Mouse (Mus musculus) heart, embryonic 11.5 days (tissue): ENCODE results near the gene Nxph4. TPM values are rescaled to one million over a fixed set of nuclear protein-coding genes. Genes with fewer than 3 reads are reported as not detected.

Source experiments
- ATAC-seq: fragments of 200-750 bp; cut with Nextera tagmentation; replicated peaks from 2 replicates; pipeline ENCODE4 v1.8.0; 2017; ENCODE audit warnings: moderate library complexity; ENCODE audit not compliant: insufficient number of reproducible peaks, low FRiP score, low TSS enrichment
- H3K27ac ChIP-seq: fragments of 300-500 bp; sonication (generic); 2 replicates; pipeline ENCODE4 v1.5.1; 2014; ENCODE audit warnings: mild to moderate bottlenecking, low read depth, low read length
- H3K27me3 ChIP-seq: fragments of 300-500 bp; sonication (generic); 2 replicates; pipeline ENCODE4 v1.6.1; 2014; ENCODE audit warnings: mild to moderate bottlenecking, low read length, mixed read lengths; ENCODE audit not compliant: control insufficient read depth, insufficient read depth
- H3K36me3 ChIP-seq: fragments of 300-500 bp; sonication (generic); 2 replicates; pipeline ENCODE4 v1.6.1; 2014; ENCODE audit warnings: mild to moderate bottlenecking, low read length, moderate library complexity, mixed read lengths; ENCODE audit not compliant: control insufficient read depth, insufficient read depth
- H3K4me1 ChIP-seq: fragments of 300-500 bp; sonication (generic); 2 replicates; pipeline ENCODE4 v1.6.1; 2014; ENCODE audit warnings: low read length; ENCODE audit not compliant: control insufficient read depth, insufficient read depth
- H3K4me2 ChIP-seq: fragments of 300-500 bp; sonication (generic); 2 replicates; pipeline ENCODE4 v1.6.1; 2014; ENCODE audit warnings: mild to moderate bottlenecking, moderate library complexity
- H3K4me3 ChIP-seq: fragments of 300-500 bp; sonication (generic); 2 replicates; pipeline ENCODE4 v1.5.1; 2014; ENCODE audit warnings: low read depth, low read length
- H3K9ac ChIP-seq: fragments of 300-500 bp; sonication (generic); 2 replicates; pipeline ENCODE4 v1.6.1; 2014; ENCODE audit warnings: mild to moderate bottlenecking, low read depth, low read length, moderate library complexity
- H3K9me3 ChIP-seq: fragments of 300-500 bp; sonication (generic); replicated peaks from 2 replicates; pipeline ENCODE4 v1.6.1; 2016; ENCODE audit warnings: low read length; ENCODE audit not compliant: control insufficient read depth
- WGBS: fragments of 180-500 bp; shearing (Covaris S2); extraction: QIAGEN DNeasy Blood & Tissue Kit; methylation state at CpG from one replicate; pipeline ENCODE4 v1.1.7; 2014; ENCODE audit not compliant: insufficient replicate concordance; 5-methylcytosine and 5-hydroxymethylcytosine counted together
- polyA plus RNA-seq: library from polyadenylated mRNA; unstranded; fragments of >200 nt; fragmentation: Nextera tagmentation; extraction: Ambion mirVana; gene quantifications from 2 replicates; pipeline ENCODE4 v1.2.1, GENCODE M21; 2014

Nxph4 gene
- polyA plus RNA-seq, 1 experiment from 2014 or later, result 0.33 TPM

DNA sequence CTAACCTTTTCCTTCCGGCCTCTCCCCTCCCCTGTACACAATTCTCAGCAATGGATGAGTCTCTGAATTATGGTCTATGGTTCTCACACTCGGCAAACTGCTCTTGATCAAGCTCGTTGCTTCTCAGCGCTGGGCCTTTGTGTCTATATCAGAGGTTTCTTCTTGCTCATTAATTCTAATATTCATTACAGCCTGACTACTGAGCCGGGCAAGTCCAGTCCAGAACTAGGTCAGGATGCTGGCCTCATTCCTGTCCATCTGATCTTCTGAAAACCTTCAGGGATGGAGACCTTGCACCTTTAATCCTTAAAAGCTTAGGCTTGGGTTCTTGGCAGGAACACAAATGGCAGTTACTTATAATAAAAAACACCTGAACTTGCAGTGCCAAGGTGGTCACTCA is 34.8 kb downstream of the Nxph4 start:
- H3K27me3 ChIP-seq, result no peaks in the 10 kb centered on the region
- no peak for ATAC-seq
- H3K36me3 ChIP-seq, result peaks cover 33% of the 10 kb centered on the region
- no peak overlapping the region for H3K4me2 ChIP-seq
- no peaks in the 10 kb centered on the region for H3K4me1 ChIP-seq
- no peak overlapping the region for H3K4me3 ChIP-seq
- no peaks in the 10 kb centered on the region for H3K9me3 ChIP-seq
- no peak overlapping the region for H3K9ac ChIP-seq
- WGBS, result 81% methylated on average over 5 of the region's 5 CpGs
- no peak overlapping the region for H3K27ac ChIP-seq

DNA sequence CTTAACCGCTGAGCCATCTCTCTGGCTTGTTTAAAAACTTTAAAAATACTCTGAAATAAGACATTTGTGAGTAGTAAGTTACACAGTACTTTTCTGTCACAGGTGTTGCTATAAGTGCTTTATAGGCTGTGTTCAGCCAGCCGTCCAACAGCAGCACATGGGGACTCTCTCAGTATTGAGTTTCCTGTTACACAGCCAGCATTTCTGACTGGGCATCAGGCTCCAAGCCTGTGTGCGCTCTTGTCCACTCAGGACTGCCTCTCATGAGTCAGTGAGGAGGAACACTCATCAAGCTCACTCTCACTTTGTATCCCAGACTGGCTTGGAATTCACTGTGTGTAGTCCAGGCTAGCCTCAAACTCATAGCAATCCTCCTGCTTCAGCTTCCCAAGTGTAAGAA is 38.2 kb downstream of the Nxph4 start:
- H3K27me3 ChIP-seq, result no peaks in the 10 kb centered on the region
- no peaks in the 10 kb centered on the region for H3K4me1 ChIP-seq
- no peak overlapping the region for H3K4me2 ChIP-seq
- no peak overlapping the region for H3K27ac ChIP-seq
- H3K9me3 ChIP-seq, result no peaks in the 10 kb centered on the region
- H3K4me3 ChIP-seq, result no peak overlapping the region
- no peak for ATAC-seq
- H3K36me3 ChIP-seq, result peaks cover 44% of the 10 kb centered on the region
- 95% methylated on average over 3 of the region's 3 CpGs for WGBS
- H3K9ac ChIP-seq, result no peak overlapping the region

DNA sequence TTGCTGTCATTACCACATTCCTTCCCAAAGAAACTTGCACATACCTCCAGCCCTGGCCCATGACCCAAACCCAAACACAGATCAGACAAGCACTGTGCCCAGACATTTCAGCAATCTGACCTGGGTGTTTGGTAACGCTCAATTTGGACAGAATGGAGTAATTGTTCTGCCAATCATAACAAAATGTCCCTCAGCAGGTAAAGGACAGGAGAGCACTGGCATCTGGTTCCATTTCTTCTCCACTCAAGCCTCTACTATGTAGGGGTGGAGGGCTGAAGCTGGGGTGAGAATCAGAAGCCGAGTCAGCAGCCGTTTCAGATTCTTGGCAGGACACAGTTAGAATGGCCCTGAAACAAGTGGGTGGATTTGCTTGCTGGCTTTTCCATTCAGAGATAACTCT is 42.2 kb downstream of the Nxph4 start:
- ATAC-seq, result no peak
- H3K36me3 ChIP-seq, result peaks cover 32% of the 10 kb centered on the region
- H3K27ac ChIP-seq, result no peak overlapping the region

DNA sequence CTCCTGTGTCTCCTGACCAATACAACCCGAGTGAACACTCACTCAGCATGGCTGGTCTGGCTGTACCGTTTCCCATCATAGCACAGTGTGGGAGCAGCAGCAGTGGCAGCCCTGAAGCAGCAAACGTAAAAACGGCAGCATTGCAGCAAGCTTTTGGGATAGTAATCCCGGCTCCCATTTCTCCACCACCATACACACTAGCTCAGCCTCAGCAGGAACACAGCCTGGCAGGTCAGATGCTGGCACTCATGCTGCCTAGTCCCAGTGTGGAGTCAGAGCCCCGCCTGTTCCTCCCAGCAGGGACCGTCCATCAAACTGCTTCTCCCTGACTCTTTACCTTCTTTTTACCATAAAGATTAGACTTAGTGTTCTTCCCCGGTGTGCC is 43.2 kb downstream of the Nxph4 start:
- no peak overlapping the region for H3K9ac ChIP-seq
- H3K4me1 ChIP-seq, result no peaks in the 10 kb centered on the region
- no peak overlapping the region for H3K27ac ChIP-seq
- H3K27me3 ChIP-seq, result no peaks in the 10 kb centered on the region
- no peak for ATAC-seq
- H3K9me3 ChIP-seq, result no peaks in the 10 kb centered on the region
- H3K4me3 ChIP-seq, result no peak overlapping the region
- H3K36me3 ChIP-seq, result peaks cover 29% of the 10 kb centered on the region
- WGBS, result 81% methylated on average over 8 of the region's 8 CpGs
- H3K4me2 ChIP-seq, result no peak overlapping the region

More for the DNA sequence above, 42.2 kb downstream of the Nxph4 start:
- no peak overlapping the region for H3K4me2 ChIP-seq
- no peaks in the 10 kb centered on the region for H3K4me1 ChIP-seq
- H3K4me3 ChIP-seq, result no peak overlapping the region
- H3K9me3 ChIP-seq, result no peaks in the 10 kb centered on the region
- H3K27me3 ChIP-seq, result no peaks in the 10 kb centered on the region
- no peak overlapping the region for H3K9ac ChIP-seq
- 83% methylated on average over 3 of the region's 3 CpGs for WGBS

DNA sequence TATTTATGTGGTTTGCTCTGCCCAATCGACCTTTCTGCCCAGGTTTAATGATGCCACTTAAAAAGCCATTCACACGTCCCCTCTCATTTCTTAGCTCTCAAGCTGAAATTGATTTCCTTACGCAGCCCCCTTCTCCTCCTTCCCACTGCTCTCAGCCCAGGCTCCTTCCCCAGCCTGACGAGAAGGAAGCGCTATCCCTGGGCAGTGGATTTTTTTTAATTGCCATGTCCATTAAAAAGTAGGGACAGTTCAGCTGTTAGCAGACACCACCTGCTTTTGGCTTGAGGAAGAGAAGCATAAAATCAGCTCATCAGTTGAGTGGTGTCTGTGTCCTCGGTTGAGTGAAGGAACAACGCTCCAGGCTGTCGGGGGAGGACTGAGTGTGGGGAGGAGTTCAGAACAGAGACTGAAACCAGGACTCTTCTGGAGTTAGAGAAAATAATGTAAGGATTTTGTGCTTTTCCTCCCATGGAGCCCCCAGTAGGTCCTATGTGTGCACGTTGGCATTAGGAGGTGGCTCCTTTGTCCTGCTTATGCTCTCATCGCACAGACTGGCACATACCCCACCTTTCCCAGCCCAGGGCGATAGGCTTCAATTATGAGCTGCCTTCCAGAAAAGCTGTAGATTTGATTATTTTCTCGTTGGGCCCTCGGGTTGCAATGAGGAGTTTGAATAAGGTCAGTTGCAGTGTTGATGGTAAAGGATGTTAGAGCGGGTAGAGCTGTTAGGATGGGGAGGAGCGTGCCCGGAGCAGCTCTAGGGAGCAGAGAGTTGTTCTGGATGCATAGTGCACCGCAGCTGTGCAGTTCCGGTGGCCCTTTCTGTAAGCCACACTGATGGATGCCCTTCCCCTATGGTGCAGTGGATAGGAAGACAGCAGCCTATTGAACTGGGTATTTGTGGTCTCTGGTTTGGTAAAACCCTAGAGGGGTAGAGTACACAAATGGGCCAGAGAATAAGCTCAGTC is 43.9 kb downstream of the Nxph4 start:
- H3K27me3 ChIP-seq, result no peaks in the 10 kb centered on the region
- no peaks in the 10 kb centered on the region for H3K4me1 ChIP-seq
- H3K9ac ChIP-seq, result no peak overlapping the region
- H3K36me3 ChIP-seq, result peaks cover 28% of the 10 kb centered on the region
- H3K9me3 ChIP-seq, result no peaks in the 10 kb centered on the region
- H3K4me2 ChIP-seq, result no peak overlapping the region
- no peak overlapping the region for H3K27ac ChIP-seq
- no peak overlapping the region for H3K4me3 ChIP-seq
- no peak for ATAC-seq
- 84% methylated on average over 18 of the region's 18 CpGs for WGBS

DNA sequence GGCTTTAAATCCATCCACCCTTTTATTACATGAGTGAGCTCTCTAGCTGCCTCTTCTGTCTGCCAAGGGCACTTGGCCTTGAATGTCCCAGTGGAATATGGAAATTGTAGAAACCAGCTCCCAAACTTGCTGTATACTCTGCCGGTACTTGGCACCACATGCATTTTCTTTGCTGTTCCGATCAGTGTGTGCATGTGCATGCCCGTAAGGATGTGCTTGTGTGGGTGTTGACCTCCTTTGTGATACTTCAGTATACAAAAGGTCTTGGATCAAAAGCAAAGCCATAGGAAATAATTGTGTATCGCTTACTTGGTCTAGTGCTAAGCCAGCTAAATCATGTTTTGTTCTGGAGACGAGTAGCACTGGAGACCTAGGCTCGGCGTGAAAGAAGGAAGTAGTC is 45.5 kb downstream of the Nxph4 start:
- no peak for ATAC-seq
- no peak overlapping the region for H3K4me3 ChIP-seq
- 87% methylated on average over 7 of the region's 7 CpGs for WGBS

DNA sequence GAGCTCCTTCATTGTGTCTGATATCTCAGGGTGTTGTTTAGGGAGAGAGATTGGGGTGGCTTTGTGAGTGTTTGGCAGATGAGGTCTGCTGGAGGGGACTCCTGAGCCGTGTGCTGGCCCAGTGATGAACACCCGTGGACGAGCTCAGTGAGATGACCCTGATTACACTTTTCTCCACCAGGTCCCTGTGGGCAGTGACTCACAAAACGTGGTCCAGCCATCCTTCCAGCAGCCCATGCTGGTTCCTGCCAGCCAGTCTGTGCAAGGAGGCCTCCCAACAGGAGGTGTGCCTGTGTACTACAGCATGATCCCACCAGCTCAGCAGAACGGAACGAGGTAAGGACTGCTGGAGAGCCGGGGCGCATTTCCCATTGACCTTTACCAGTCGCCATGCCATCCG is 49.1 kb downstream of the Nxph4 start:
- no peaks in the 10 kb centered on the region for H3K27me3 ChIP-seq
- 83% methylated on average over 10 of the region's 10 CpGs for WGBS
- no peak overlapping the region for H3K9ac ChIP-seq
- H3K36me3 ChIP-seq, result peaks cover 13% of the 10 kb centered on the region
- H3K9me3 ChIP-seq, result no peaks in the 10 kb centered on the region
- no peak overlapping the region for H3K4me2 ChIP-seq
- no peak for ATAC-seq
- H3K4me1 ChIP-seq, result no peaks in the 10 kb centered on the region
- H3K4me3 ChIP-seq, result no peak overlapping the region
- no peak overlapping the region for H3K27ac ChIP-seq

More for the DNA sequence above, 45.5 kb downstream of the Nxph4 start:
- Histone ChIP-seq H3K4me2 (no peak overlapping the region), H3K9ac (no peak overlapping the region), H3K4me1 (no peaks in the 10 kb centered on the region), H3K36me3 (peaks cover 20% of the 10 kb centered on the region), H3K27ac (no peak overlapping the region), H3K9me3 (no peaks in the 10 kb centered on the region), H3K27me3 (no peaks in the 10 kb centered on the region)

DNA sequence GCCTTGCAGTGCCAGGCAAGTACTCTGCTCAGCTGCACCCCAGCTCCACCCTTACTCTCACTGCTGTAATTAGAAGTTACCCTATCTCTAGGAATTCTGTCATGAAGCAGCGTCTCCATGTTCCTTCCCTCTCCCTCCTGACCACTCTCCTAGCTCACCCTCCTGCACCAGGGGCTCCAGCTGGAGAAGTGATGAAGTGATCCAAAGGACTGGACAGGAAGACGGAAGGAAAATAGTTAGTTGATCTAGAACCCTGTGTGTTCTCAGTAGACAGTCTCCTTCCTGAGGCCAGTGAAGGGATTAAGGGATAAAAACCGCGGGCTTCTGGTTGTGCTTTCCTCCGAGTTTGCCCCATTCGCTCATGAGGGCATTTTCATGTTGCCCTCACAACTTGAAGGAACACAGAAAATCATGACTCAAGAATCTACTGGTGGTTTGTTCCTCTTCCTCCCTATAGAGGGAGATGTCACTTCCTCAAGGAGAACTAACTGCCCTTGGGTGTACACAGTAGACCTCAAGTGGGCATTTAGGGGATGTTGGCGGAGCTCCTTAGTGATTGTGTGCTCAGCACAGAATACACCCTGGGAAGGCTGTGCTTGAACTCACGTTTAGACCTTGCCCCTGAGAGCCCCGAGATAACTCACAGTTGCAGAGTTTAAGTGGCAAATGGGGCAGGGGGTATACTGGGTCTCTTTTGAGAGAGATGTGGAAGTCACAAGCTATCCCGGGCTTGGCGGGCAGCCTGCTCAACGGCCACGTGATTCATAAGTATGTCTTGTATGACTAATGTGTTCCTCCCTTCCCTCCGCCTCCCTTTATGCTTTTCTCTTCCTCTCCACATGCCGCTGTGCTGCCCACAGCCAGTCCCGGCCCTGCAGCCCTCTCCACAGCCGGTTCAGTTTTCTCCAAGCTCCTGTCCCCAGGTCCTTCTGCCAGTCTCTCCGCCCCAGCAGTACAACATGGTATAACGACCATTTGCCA is 53.2 kb downstream of the Nxph4 start:
- Histone ChIP-seq H3K4me1 (no peaks in the 10 kb centered on the region), H3K9me3 (no peaks in the 10 kb centered on the region), H3K27me3 (no peaks in the 10 kb centered on the region), H3K4me2 (no peak overlapping the region), H3K36me3 (peaks cover 14% of the 10 kb centered on the region), H3K27ac (no peak overlapping the region), H3K9ac (peak overlapping the region; percentile 12; the same call in 1 of the 2 replicates), H3K4me3 (no peak overlapping the region)
- 83% methylated on average over 19 of the region's 19 CpGs for WGBS
- ATAC-seq, result no peak
